Mouse (Mus musculus) neural tube, postnatal 0 days (tissue): ENCODE results near the gene Phlda3. TPM values are rescaled to one million over a fixed set of nuclear protein-coding genes. Genes with fewer than 3 reads are reported as not detected.

Experiments used
- polyA plus RNA-seq: library from polyadenylated mRNA; unstranded; fragments of >200 nt; fragmentation: Nextera tagmentation; extraction: Ambion mirVana; gene quantifications from 2 replicates; pipeline ENCODE4 v1.2.1, GENCODE M21; 2015

Phlda3 gene
- 91.0 and 97.6 TPM in 2 replicates for polyA plus RNA-seq

DNA sequence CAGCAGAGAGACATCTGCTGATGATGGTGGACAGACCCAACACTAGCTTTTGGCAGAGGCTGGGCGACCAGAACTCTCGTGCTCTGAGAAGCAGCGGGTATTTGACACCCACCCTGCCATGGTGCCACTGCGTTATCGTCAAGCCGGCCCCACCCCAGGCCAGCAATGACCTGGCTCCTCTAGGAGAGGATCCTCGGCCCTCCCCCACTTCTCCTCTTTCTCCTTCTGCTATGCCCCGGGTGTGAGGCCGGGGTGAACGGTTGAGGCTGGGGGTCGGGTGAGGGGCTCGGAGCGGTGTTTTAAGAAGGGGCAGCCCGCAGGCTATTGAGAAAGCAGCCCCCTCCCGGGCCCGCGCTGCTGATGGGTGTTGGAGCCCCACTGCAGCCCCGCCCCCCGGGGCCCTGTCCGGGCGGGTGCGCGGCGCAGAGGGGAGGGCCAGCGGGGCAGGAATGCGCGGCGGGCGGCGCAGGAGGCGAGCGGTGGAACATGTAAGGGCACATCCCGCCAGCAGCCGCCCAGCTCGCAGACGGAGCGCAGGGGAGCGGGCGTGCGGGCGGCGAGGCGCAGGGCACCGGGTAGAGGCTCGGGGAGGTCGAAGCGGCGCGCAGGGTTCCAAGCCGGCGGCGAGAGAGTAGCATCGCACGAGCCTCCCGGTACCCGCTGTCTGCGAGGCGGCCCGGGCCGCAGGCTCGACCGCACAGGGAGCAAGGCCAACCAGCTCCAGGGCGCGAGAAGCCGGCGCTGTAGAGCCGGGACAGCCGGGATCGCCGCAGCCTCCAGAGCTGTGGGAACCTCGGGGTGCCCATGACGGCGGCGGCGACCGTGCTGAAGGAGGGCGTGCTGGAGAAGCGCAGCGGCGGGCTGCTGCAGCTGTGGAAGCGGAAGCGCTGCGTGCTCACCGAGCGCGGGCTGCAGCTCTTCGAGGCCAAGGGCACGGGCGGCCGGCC lies at the start of gene Phlda3:
TSS of gene Phlda3 (plus strand) at position 475 of the 947 bp plus-strand sequence.

GRCm38 (mm10) chr1:135719983-135720382 lies 45.9 kb upstream of the Phlda3 start, which contains the start of gene Csrp1:
Gene Csrp1 (plus strand): TSS chr1:135720061.

DNA sequence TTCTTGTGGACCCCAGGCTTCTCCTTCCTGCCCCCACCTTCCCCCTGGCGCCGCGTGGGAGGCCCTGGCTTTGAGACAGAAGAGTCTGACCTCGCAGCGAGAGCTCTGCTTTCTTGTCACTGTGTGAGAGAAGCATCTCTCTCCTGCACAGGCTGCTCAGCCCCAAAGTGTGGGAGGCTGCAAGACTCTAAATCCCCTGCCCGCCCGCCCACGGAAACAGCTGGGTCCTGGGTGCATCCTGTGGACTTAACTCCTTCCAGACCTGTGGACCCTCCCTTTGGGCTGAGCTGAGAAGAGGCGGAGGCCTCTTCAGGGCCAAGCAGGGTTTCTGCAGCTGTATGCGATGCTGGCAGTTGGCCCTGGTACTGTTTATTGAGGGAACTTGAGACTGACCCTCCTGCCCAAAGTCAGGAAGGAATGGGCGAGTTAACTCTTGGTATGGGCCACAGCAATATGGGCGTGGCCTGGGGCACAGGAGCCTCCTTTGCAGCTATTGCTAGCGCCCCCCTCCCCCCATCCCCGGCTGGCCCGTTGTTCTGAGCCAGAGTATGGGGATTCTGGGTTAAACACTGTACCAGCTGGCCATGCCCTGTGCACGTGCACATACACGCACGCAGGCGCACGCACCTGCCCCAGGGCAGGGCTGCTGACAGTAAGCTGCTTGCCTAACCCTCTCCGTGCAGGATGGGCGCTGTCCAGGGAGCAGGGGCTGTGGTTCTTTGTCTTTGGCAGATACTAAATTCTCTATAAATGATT lies 13.0 kb downstream of the Phlda3 start, which contains the start of gene Tnni1:
TSS of gene Tnni1 (plus strand) at position 655 of the 756 bp plus-strand sequence.

GRCm38 (mm10) chr1:135818481-135819086 lies 52.7 kb downstream of the Phlda3 start, which contains the start of gene Lad1:
Gene Lad1 (plus strand): TSS chr1:135818598.

Other genes starting within 250 kb of the Phlda3 start
- gene Nav1, start 158.8 kb upstream of the Phlda3 start, polyA plus RNA-seq = 35.8 and 46.4 TPM in 2 replicates
- gene Csrp1, start 46.1 kb upstream of the Phlda3 start, polyA plus RNA-seq = 60.1 and 68.6 TPM in 2 replicates
- gene Tnni1, start 13.3 kb downstream of the Phlda3 start, polyA plus RNA-seq = 1.6 and 2.5 TPM in 2 replicates
- 0.25 and 0.50 TPM in 2 replicates for gene Lad1, start 52.5 kb downstream of the Phlda3 start, polyA plus RNA-seq
- gene Tnnt2, start 70.2 kb downstream of the Phlda3 start, polyA plus RNA-seq = 2.2 and 3.4 TPM in 2 replicates
- gene Pkp1, start 153.1 kb downstream of the Phlda3 start, polyA plus RNA-seq = 0.09 and 0.15 TPM in 2 replicates
- gene Igfn1, start 240.2 kb downstream of the Phlda3 start, polyA plus RNA-seq = not detected in 2 replicates
- 197 and 210 TPM in 2 replicates for gene Tmem9, start 242.0 kb downstream of the Phlda3 start, polyA plus RNA-seq